Mouse (Mus musculus) myocyte (in vitro differentiated cells): ENCODE measurements around the gene Cask.

Experiments used
- E2F4 ChIP-seq: IDR thresholded peaks from one replicate; pipeline ENCODE4 v1.6.1; 2011; ENCODE audit warnings: mild to moderate bottlenecking, control low read depth, moderate library complexity; ENCODE audit not compliant: insufficient read depth
- MAX ChIP-seq: IDR thresholded peaks from one replicate; pipeline ENCODE4 v1.6.1; 2011; ENCODE audit warnings: low read depth, mild to moderate bottlenecking, control low read depth
- MYOG ChIP-seq, 3 experiments: IDR thresholded peaks; one replicate each; pipeline ENCODE4 v1.6.1; 2011; ENCODE audit warnings: control low read depth in 2 of 3, low read depth in 2 of 3, mild to moderate bottlenecking in 2 of 3; ENCODE audit not compliant: insufficient read length in 2 of 3, control insufficient read depth in 1 of 3, insufficient read depth in 1 of 3
- POLR2A ChIP-seq: IDR thresholded peaks from one replicate; pipeline ENCODE4 v1.6.1; 2011; ENCODE audit warnings: low read depth, mild to moderate bottlenecking, control low read depth, moderate library complexity; ENCODE audit not compliant: insufficient read length
- POLR2AphosphoS2 ChIP-seq: IDR thresholded peaks from one replicate; pipeline ENCODE4 v1.6.1; 2011; ENCODE audit warnings: low read depth, control low read depth; ENCODE audit not compliant: insufficient read length
- REST ChIP-seq: IDR thresholded peaks from one replicate; pipeline ENCODE4 v1.6.1; 2011; ENCODE audit warnings: mild to moderate bottlenecking, control low read depth, moderate library complexity; ENCODE audit not compliant: insufficient read depth, insufficient read length
- TCF12 ChIP-seq: IDR thresholded peaks from one replicate; pipeline ENCODE4 v1.6.1; 2011; ENCODE audit warnings: mild to moderate bottlenecking, control low read depth; ENCODE audit not compliant: poor library complexity, insufficient read depth, severe bottlenecking
- TCF3 ChIP-seq: IDR thresholded peaks from one replicate; pipeline ENCODE4 v1.6.1; 2011; ENCODE audit warnings: low read depth, control low read depth; ENCODE audit not compliant: insufficient read length
- USF1 ChIP-seq: IDR thresholded peaks from one replicate; pipeline ENCODE4 v1.6.1; 2011; ENCODE audit warnings: low read depth, mild to moderate bottlenecking, control low read depth, moderate library complexity

DNA sequence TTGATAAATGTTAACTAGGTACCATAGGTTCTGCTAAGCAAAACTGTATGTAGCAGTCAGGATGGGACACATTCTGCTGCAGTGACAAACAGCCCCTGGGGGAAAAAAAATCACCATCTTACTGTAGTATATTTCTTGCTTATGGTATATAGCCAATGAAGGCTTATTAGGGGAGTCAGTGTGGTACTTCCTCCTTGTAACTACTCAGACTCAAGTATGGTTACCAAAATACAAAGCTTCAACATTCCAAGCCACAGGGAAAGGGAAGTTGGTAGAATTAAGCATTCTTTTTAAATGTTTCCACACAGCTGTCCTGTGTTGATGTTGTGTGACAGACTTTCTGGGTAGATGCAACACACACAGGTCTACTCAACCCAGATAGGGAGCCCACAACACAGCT, 358.2 kb downstream of the Cask start:
- TF ChIP-seq REST (no peak), POLR2AphosphoS2 (no peak), POLR2A (no peak), USF1 (no peak), MAX (no peak), TCF3 (no peak), MYOG (IDR thresholded peaks at IDR 0.05; ENCODE audit: control insufficient read depth in 1 of 3, insufficient read depth in 1 of 3, insufficient read length in 2 of 3, low read depth in 2 of 3) (no peak), E2F4 (no peak), TCF12 (no peak)
